Mouse (Mus musculus) heart, adult 9 months (tissue): ENCODE data around the gene Sigirr.

Experiments used
- DNase-seq, 2 experiments: peaks; one replicate each; pipeline ENCODE4 v3.0.0; 2022; ENCODE audit warnings: low spot score in 2 of 2

Sigirr gene

GRCm38 (mm10) chr7:141099911-141100691 is at the start of gene Sigirr:
Sigirr (minus strand) TSS chr7:141100572.
- DNase-seq = no peak

GRCm38 (mm10) chr7:141148639-141149038 is 48.3 kb upstream of the Sigirr start:
- DNase-seq = no peak

- DNase-seq = no peak
Measured at GRCm38 (mm10) chr7:141147044-141147443, 46.7 kb upstream of the Sigirr start.

GRCm38 (mm10) chr7:141146043-141146595 is 45.7 kb upstream of the Sigirr start:
- DNase-seq = no peak

- no peak for DNase-seq
Measured at GRCm38 (mm10) chr7:141145403-141145802, 45.0 kb upstream of the Sigirr start.

- no peak for DNase-seq
Measured at GRCm38 (mm10) chr7:141144650-141145049, 44.3 kb upstream of the Sigirr start.

GRCm38 (mm10) chr7:141143861-141144260 is 43.5 kb upstream of the Sigirr start:
- DNase-seq = no peak

- DNase-seq = no peak
Measured at GRCm38 (mm10) chr7:141143112-141143511, 42.7 kb upstream of the Sigirr start.

- DNase-seq = no peak
Measured at GRCm38 (mm10) chr7:141141326-141141725, 41.0 kb upstream of the Sigirr start.

GRCm38 (mm10) chr7:141131904-141132755 is 31.8 kb upstream of the Sigirr start:
- DNase-seq = no peak

- peak; percentile 79 to 88 for DNase-seq
Measured at GRCm38 (mm10) chr7:141131024-141131820, 30.9 kb upstream of the Sigirr start.

GRCm38 (mm10) chr7:141123517-141123856 is 23.1 kb upstream of the Sigirr start:
- no peak for DNase-seq

- DNase-seq = peak; percentile 95
Measured at GRCm38 (mm10) chr7:141122689-141123516, 22.5 kb upstream of the Sigirr start.

- DNase-seq = peak; percentile 44 to 58
Measured at GRCm38 (mm10) chr7:141122245-141122644, 21.9 kb upstream of the Sigirr start, which contains the start of gene Ptdss2. Ptdss2 (plus strand) TSS chr7:141122382.

GRCm38 (mm10) chr7:141121051-141121531 is 20.7 kb upstream of the Sigirr start:
- DNase-seq = no peak

- DNase-seq = no peak
Measured at GRCm38 (mm10) chr7:141120605-141121004, 20.2 kb upstream of the Sigirr start.

- no peak for DNase-seq
Measured at GRCm38 (mm10) chr7:141119487-141119886, 19.1 kb upstream of the Sigirr start.

GRCm38 (mm10) chr7:141117636-141118035 is 17.3 kb upstream of the Sigirr start, which contains the start of gene Ano9:
Ano9 (minus strand) TSS chr7:141117806.
- DNase-seq = no peak

- DNase-seq = no peak
Measured at GRCm38 (mm10) chr7:141115874-141116273, 15.5 kb upstream of the Sigirr start.

GRCm38 (mm10) chr7:141103161-141103560 is 2.8 kb upstream of the Sigirr start:
- no peak for DNase-seq
